Mouse (Mus musculus) lung, postnatal 14 days (tissue): ENCODE measurements around the gene Mmp14.

Source experiments
- DNase-seq: peaks from one replicate; pipeline ENCODE4 v3.0.0; 2021

Mmp14 gene

GRCm38 (mm10) chr14:54413877-54414700 is 17.3 kb upstream of the Mmp14 start:
- no peak for DNase-seq

DNA sequence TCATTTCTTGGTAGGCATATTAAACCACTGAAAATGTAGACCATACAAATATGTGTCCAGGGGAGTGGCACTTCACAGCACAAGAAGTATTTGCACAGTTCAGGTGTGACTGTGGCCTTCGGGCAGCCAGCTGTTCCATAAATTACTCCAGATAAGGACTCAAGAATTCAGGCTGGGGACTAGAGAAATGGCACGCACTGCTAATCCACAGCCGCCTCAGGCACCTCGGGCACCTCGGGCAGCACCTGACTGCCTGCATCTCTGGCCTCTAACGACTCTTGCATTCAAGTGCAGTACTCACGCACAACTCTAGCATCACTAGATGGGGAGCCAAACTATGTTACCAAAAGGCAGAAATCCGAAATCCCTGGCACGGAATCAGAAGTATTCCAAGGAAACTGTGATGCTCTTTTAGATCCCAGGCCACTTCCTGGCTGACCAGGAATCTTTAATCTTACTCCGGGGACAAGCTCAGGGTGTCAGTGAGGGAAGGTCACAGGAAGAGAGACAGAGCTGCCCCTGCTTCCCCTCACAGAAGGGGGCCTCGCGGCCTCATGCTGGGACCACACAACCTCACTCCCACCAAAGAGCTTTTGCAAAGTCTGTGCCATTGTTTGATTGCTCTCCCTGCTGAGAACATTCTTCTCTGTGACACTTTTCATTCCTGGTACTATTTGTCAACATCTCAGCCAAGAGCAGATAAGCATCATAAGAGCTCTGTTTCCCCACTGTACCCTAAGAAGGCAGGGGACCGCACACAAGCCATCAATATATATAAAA is 16.0 kb upstream of the Mmp14 start:
- DNase-seq, result no peak

- no peak for DNase-seq
These were observed 15.1 kb upstream of the Mmp14 start for GRCm38 (mm10) chr14:54416229-54416775.

DNA sequence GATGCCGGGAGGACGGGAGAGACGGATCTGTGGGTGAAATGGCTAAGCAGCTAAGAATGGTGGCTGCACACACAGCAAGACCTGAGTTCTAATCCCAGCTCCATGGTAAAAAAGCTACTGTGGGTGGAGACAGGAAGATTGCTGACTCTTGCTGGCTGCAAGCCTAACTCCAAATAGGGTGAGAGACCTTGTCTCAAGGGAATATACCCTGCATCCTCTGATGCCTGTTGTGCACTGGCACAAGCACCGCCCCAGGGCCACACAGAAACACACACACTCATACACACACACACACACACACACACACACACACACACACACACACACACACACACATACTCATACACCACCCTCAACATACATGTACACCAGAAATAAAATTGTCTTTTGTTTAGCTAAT is 14.6 kb upstream of the Mmp14 start:
- no peak for DNase-seq

- no peak for DNase-seq
These were observed 13.8 kb upstream of the Mmp14 start, which contains the start of gene Slc7a7 for GRCm38 (mm10) chr14:54417623-54418081. TSS of gene Slc7a7 (minus strand) at chr14:54417780.

- DNase-seq, result no peak
These were observed 10.4 kb upstream of the Mmp14 start for GRCm38 (mm10) chr14:54421014-54421413.

DNA sequence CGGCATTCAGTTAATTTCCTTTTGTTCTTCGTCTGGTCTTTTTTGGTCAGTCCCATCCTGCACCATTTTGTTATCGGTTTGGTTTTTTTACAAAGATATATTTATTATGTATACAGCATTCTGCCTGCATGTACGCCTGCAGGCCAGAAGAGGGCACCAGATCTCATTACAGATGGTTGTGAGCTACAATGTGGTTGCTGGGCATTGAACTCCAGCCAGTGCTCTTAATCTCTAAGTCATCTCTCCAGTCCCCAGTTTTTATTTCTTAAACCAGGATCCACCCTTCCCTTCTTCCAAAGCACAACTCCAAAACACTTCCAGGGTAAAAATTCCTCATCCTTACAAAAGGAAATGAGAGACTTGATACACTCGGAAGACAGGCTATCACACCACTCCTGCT is 8.0 kb upstream of the Mmp14 start:
- peak; percentile 41 for DNase-seq

DNA sequence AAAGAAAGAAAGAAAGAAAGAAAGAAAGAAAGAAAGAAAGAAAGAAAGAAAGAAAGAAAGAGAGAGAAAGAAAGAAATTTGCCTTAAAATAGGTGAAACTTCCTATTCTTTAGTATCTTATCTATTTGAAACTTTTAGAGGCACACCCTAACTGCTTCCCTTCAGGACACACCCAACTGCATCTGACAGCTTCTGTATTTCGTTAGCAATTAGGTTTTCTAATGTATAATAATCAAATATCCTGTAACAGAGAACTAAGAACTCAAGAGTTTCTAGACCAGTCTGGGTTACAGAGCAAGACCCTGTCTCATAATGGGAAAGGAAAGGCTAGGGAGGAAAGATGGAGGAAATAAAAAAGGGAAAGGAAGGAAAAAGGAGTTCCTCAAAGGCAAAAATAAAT is 6.8 kb upstream of the Mmp14 start:
- no peak for DNase-seq

GRCm38 (mm10) chr14:54425540-54425939 is 5.9 kb upstream of the Mmp14 start:
- no peak for DNase-seq

DNA sequence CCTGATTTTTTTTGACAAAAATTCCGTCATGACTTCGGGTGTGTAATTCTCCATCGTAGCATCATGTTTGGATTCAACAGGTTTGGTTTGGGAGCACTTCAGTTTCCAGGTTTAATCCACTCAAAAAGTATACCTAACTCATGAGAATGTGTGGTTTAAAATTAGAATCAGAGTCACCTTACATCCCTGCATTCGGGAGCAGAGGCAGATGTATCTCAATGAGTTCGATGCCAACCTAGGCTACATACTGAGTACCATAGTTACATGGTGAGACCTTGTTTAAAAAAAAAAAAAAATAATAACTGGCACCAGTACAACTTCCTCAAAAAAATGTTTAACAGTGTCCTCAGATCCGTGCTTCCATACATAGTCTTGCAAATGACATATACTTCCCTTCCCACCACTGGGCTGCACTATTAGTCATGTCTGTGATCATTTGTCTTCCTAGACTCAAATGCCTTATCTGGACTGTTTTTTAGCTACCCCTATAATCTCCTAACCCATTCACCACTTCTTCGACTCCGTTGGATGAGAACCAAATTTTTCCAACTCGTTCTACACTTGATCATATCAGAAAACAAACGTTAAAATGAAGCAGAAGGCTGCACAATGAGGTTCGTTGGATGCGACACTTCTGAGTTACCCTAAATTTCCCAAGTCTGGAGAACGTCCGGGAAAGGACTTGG is 5.3 kb upstream of the Mmp14 start:
- DNase-seq, result no peak

- DNase-seq, result peak; percentile 94
These were observed 4.6 kb upstream of the Mmp14 start, which contains the start of gene Mrpl52 for GRCm38 (mm10) chr14:54426689-54427398. TSS of gene Mrpl52 (plus strand) at chr14:54426909.

- no peak for DNase-seq
These were observed 3.7 kb upstream of the Mmp14 start for GRCm38 (mm10) chr14:54427696-54428095.

- no peak for DNase-seq
These were observed 3.0 kb upstream of the Mmp14 start for GRCm38 (mm10) chr14:54428421-54428820.

DNA sequence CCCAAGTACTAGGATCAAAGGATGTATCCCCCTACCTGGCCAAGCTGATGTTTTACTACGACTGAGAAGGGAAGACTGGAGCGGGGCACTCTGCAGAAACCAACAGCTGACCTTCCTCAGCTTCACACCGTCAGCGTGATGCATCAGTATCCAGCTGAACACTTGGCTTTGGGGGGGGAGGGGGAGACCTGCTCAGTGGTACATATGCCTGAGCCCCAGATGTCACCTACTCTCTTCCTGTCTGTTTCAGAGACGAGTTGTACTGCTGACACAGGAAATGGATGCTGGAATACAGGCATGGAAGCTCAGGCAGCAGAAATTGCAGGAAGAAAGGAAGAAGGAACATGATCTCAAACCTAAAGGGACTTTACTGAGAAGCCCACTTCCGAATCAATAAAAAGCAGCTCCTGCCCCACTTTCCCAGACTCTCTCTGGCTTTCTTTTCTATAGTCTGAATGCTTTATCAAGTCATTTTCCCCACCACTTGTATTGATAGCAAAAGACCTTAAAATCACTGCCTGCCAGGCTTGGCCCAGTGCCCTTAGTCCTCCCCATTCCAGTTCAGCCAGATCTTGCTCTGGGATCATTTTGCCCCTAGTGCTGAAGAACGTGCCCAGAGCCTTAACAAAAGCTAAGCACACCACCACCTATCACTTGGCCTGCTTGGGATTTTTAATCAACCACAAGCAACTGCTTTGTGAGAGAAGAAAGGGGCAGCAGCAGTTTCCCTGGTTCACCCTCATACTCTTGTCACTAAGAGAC is 1.9 kb upstream of the Mmp14 start:
- DNase-seq, result no peak

- no peak for DNase-seq
These were observed 836 bp upstream of the Mmp14 start for GRCm38 (mm10) chr14:54430406-54431145.

GRCm38 (mm10) chr14:54432078-54432836 is 845 bp downstream of the Mmp14 start:
- peak; percentile 59 for DNase-seq

GRCm38 (mm10) chr14:54432837-54433830 is 1.7 kb downstream of the Mmp14 start:
- DNase-seq, result no peak

DNA sequence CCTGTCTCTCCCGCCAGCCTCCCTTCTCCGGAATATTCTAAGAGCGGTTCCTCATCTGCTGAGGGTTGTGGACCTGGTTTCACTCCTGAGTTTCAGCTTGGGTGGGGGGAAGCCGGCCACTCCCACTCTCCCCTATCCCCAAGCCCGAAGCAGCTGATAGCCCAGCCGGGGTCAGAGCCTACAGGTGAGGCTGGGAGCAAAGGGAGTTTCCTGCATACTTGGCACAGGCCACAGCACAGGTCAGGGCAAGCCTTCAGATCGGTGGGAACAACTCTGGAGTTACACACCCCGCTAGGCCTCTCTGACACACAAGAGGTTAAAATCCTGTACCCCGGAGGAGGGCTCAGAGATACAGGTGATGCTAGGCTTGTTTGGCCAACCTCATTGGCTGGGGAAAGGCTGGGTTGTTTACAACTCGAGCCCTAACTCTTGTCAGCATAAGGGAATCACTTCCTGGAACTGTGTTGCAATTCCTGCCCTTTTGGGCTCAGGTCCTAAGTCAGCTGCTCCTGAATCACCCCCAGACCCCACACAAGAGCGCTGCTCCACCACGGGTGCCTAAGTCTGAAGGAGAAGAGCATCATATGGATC is 2.6 kb downstream of the Mmp14 start:
- DNase-seq, result peak; percentile 46
